Mouse (Mus musculus): ENCODE results near the gene Terf2ip.

Gene Terf2ip

GRCm38 (mm10) chr8:112007669-112008068, 3.5 kb upstream of the Terf2ip start:
- no peak for DNase-seq (ENCODE audit: extremely low spot score, low spot score)

- no peak for DNase-seq (ENCODE audit: extremely low spot score, low spot score)
Observed at GRCm38 (mm10) chr8:112009558-112009957, 1.6 kb upstream of the Terf2ip start.

GRCm38 (mm10) chr8:112011816-112012242, 631 bp downstream of the Terf2ip start:
- peak; percentile 61 for DNase-seq (ENCODE audit: extremely low spot score, low spot score)

- no peak for DNase-seq (ENCODE audit: extremely low spot score, low spot score)
Observed at GRCm38 (mm10) chr8:112014936-112015335, 3.7 kb downstream of the Terf2ip start, which contains the start of gene Gm6793. Gene Gm6793 (minus strand): TSS chr8:112015036.

- DNase-seq (ENCODE audit: extremely low spot score, low spot score): no peak
Observed at GRCm38 (mm10) chr8:112029455-112029854, 18.3 kb downstream of the Terf2ip start.

GRCm38 (mm10) chr8:112030663-112031062, 19.5 kb downstream of the Terf2ip start:
- DNase-seq (ENCODE audit: extremely low spot score, low spot score): no peak

GRCm38 (mm10) chr8:112033071-112033470, 21.9 kb downstream of the Terf2ip start:
- no peak for DNase-seq (ENCODE audit: extremely low spot score, low spot score)

GRCm38 (mm10) chr8:112034603-112035002, 23.4 kb downstream of the Terf2ip start:
- DNase-seq (ENCODE audit: extremely low spot score, low spot score): peak; percentile 70

GRCm38 (mm10) chr8:112037521-112037920, 26.3 kb downstream of the Terf2ip start:
- DNase-seq (ENCODE audit: extremely low spot score, low spot score): no peak

- no peak for DNase-seq (ENCODE audit: extremely low spot score, low spot score)
Observed at GRCm38 (mm10) chr8:112045182-112045581, 34.0 kb downstream of the Terf2ip start.

- DNase-seq (ENCODE audit: extremely low spot score, low spot score): peak; percentile 80
Observed at GRCm38 (mm10) chr8:112045896-112046295, 34.7 kb downstream of the Terf2ip start.

GRCm38 (mm10) chr8:112048293-112048692, 37.1 kb downstream of the Terf2ip start:
- DNase-seq (ENCODE audit: extremely low spot score, low spot score): no peak

GRCm38 (mm10) chr8:112049984-112050383, 38.8 kb downstream of the Terf2ip start:
- no peak for DNase-seq (ENCODE audit: extremely low spot score, low spot score)

- DNase-seq (ENCODE audit: extremely low spot score, low spot score): no peak
Observed at GRCm38 (mm10) chr8:112051537-112051936, 40.3 kb downstream of the Terf2ip start.

GRCm38 (mm10) chr8:112054456-112054855, 43.3 kb downstream of the Terf2ip start:
- no peak for DNase-seq (ENCODE audit: extremely low spot score, low spot score)

- DNase-seq (ENCODE audit: extremely low spot score, low spot score): no peak
Observed at GRCm38 (mm10) chr8:112061372-112061771, 50.2 kb downstream of the Terf2ip start.

Measured in neural tube, embryonic 10.5 days (tissue).